Mouse (Mus musculus) bone marrow, adult 2 months (tissue): ENCODE data around the gene 3110009E18Rik.

Experiments
- CTCF ChIP-seq: fragments of 200-500 bp; IDR thresholded peaks from 2 replicates; pipeline ENCODE4 v1.5.1; 2011; ENCODE audit warnings: low read length, control low read depth; ENCODE audit not compliant: control insufficient read depth, insufficient read depth
- POLR2A ChIP-seq: fragments of 200-500 bp; IDR thresholded peaks from 2 replicates; pipeline ENCODE4 v1.6.1; 2011; ENCODE audit warnings: low read depth, mild to moderate bottlenecking, control low read depth, low read length, borderline replicate concordance; ENCODE audit not compliant: control insufficient read depth

GRCm38 (mm10) chr1:120189206-120189605 is 68.2 kb downstream of the 3110009E18Rik start:
- no peak for TF ChIP-seq CTCF
- TF ChIP-seq POLR2A, result no peak
